Mouse (Mus musculus) adrenal gland, adult 10 weeks (tissue): ENCODE results near the gene Olfr531. TPM values are rescaled to one million over a fixed set of nuclear protein-coding genes. Genes with fewer than 3 reads are reported as not detected.

ENCODE experiments used
- polyA plus RNA-seq: library from polyadenylated mRNA; stranded (reverse); fragments of 350-450 nt; fragmentation: Illumina TruSeq; extraction: RNeasy Lipid Tissue Mini Kit (QIAGEN cat#74804); gene quantifications from one replicate; pipeline ENCODE4 v1.2.3, GENCODE M21; 2014; ENCODE audit warnings: low read depth, low replicate concordance

The Olfr531 gene
- not detected for polyA plus RNA-seq

GRCm38 (mm10) chr7:140402818-140403217 is at the start of gene Olfr531:
TSS of gene Olfr531 (minus strand) at chr7:140402918.

GRCm38 (mm10) chr7:140421539-140421938 is 18.8 kb upstream of the Olfr531 start, which contains the start of gene Olfr532:
TSS of gene Olfr532 (minus strand) at chr7:140421639.

DNA sequence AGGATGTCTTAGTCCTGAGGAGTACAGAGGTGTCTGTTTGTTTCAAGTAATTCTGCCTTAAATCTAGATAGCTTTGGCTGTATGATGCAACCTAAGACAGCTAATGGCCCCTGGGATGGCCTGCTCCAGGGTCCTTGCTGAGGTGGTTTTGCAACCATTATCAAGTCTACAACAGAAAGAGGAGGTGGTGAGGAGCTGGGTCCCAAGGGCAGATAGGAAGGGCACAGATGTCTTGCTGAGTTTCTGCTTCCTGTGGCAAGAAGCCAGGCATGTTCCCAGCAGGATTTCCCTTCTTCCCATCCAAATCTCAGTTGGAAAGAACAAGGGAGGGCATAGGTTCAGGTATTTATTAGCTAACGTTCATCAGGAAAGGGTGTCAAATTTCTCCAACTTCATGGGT is 26.5 kb downstream of the Olfr531 start, which contains the start of gene Olfr530:
Gene Olfr530, minus strand, starts transcription at position 101 of the 400 bp plus-strand sequence.

DNA sequence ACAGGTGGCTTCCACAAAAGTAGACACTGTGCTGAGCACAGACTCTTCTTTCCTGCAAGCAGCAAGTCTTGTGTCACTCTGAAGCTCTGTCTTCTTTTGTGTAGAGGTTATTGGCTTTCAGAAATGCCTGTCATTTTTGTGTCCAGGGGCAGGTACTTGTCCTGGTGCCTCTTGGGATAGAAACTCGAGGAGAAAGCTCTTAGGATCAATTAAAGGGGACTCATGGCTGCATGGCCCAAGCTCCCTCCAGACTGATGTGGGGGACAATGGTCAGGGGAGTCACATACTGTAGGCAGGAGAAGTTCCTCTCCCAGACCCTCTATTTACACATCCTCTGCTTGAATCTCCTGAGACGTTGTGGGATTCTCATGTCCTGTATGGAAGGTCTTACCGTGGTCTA is 41.1 kb downstream of the Olfr531 start, which contains the start of gene Olfr60:
Gene Olfr60, minus strand, starts transcription at position 101 of the 400 bp plus-strand sequence.

Other genes starting within 250 kb of the Olfr531 start
- 1.6 TPM for gene Sprn, start 248.0 kb downstream of the Olfr531 start, polyA plus RNA-seq
- not detected for gene Olfr522, start 238.2 kb downstream of the Olfr531 start, polyA plus RNA-seq
- gene Olfr523, start 229.7 kb downstream of the Olfr531 start, polyA plus RNA-seq = not detected
- not detected for gene Olfr524, start 197.0 kb downstream of the Olfr531 start, polyA plus RNA-seq
- not detected for gene Cd163l1, start 184.7 kb downstream of the Olfr531 start, polyA plus RNA-seq
- gene 5830411N06Rik, start 155.6 kb downstream of the Olfr531 start, polyA plus RNA-seq = not detected
- gene Olfr525, start 82.1 kb downstream of the Olfr531 start, polyA plus RNA-seq = not detected
- gene Olfr527, start 68.9 kb downstream of the Olfr531 start, polyA plus RNA-seq = not detected
- gene Olfr60, start 41.2 kb downstream of the Olfr531 start, polyA plus RNA-seq = not detected
- not detected for gene Olfr530, start 26.6 kb downstream of the Olfr531 start, polyA plus RNA-seq
- gene Olfr532, start 18.7 kb upstream of the Olfr531 start, polyA plus RNA-seq = not detected
- gene Olfr533, start 60.5 kb upstream of the Olfr531 start, polyA plus RNA-seq = not detected
- not detected for gene Olfr535, start 81.3 kb upstream of the Olfr531 start, polyA plus RNA-seq
- gene Olfr536, start 104.5 kb upstream of the Olfr531 start, polyA plus RNA-seq = not detected
- gene Olfr538, start 165.0 kb upstream of the Olfr531 start, polyA plus RNA-seq = not detected
- not detected for gene Olfr46, start 198.4 kb upstream of the Olfr531 start, polyA plus RNA-seq
- gene Olfr61, start 226.1 kb upstream of the Olfr531 start, polyA plus RNA-seq = not detected
- gene Olfr53, start 243.5 kb upstream of the Olfr531 start, polyA plus RNA-seq = not detected